ENCODE assay signal across 8 mouse cellular contexts in genomic region chr13:54955695-54956471, GRCm38 (mm10). TPM values are rescaled to one million over a fixed set of nuclear protein-coding genes. Genes with fewer than 3 reads are reported as not detected.
DNase-seq lines count a peak whose midpoint lies in the region; ATAC-seq and TF ChIP-seq lines count a peak whose summit lies in the region.

No protein-coding gene starts in this region.

- TF ChIP-seq CTCF in layer of hippocampus, adult 2 months (conservative IDR thresholded peaks at IDR 0.05), result no peak
- TF ChIP-seq CTCF in bone marrow macrophage, adult 2 months (IDR thresholded peaks at IDR 0.05; ENCODE audit: low read depth, low read length), result no peak
- no peak for TF ChIP-seq CTCF in kidney, adult 2 months (conservative IDR thresholded peaks at IDR 0.05; ENCODE audit: insufficient read depth, insufficient read length, low read depth, low read length)

- ATAC-seq in lung, embryonic 15.5 days (ENCODE audit: borderline replicate concordance, extremely low read depth, low FRiP score, low TSS enrichment), result peak; percentile 60; the same call in 1 of the 2 replicates

- intact Hi-C loops in gastrocnemius, postnatal 14 days (cut with DNase I; ENCODE audit: low total_unique reads), result no loop called here

- peak overlapping the region; percentile 97 for H3K4me2 ChIP-seq in lung, embryonic 15.5 days

- no peaks in the 10 kb centered on the region for H3K36me3 ChIP-seq in kidney, adult 2 months (ENCODE audit: control insufficient read depth, insufficient read depth, low read length)
- no peaks in the 10 kb centered on the region for H3K36me3 ChIP-seq in lung, embryonic 15.5 days

- DNase-seq in layer of hippocampus, adult 2 months (ENCODE audit: low spot score in 2 of 2), result no peak
- DNase-seq in layer of hippocampus, adult 9-10 months (ENCODE audit: low spot score), result no peak
- DNase-seq in gastrocnemius, postnatal 14 days, result peak; percentile 33
- DNase-seq in kidney, adult 2 months, result peak; percentile 24
- peak; percentile 73 for DNase-seq in retina, adult 2 months (ENCODE audit: low read depth, low spot score)
- DNase-seq in layer of hippocampus, adult 11-12 months (ENCODE audit: low spot score), result no peak

- H3K9ac ChIP-seq in lung, embryonic 15.5 days, result peak overlapping the region; percentile 46

- no peak for TF ChIP-seq POLR2A in bone marrow macrophage, adult 2 months (IDR thresholded peaks at IDR 0.05; ENCODE audit: borderline replicate concordance, low read depth, low read length)
- no peak for TF ChIP-seq POLR2A in kidney, adult 2 months (IDR thresholded peaks at IDR 0.05; ENCODE audit: low read depth, low read length)

- WGBS in kidney, adult 2 months, result 1% methylated on average over 61 of the region's 61 CpGs
- under 1% methylated on average over 61 of the region's 61 CpGs for WGBS in lung, embryonic 15.5 days

- H3K4me3 ChIP-seq in layer of hippocampus, adult 2 months, result peak overlapping the region; percentile 57
- H3K4me3 ChIP-seq in bone marrow macrophage, adult 2 months (ENCODE audit: insufficient read depth, low read length), result peak overlapping the region; percentile 49
- peak overlapping the region; percentile 39 for H3K4me3 ChIP-seq in kidney, adult 2 months (ENCODE audit: insufficient read depth, low read depth, low read length)
- H3K4me3 ChIP-seq in lung, embryonic 15.5 days, result peak overlapping the region; percentile 54

- no peaks in the 10 kb centered on the region for H3K4me1 ChIP-seq in bone marrow macrophage, adult 2 months (ENCODE audit: control insufficient read depth, insufficient read depth, low read length)
- H3K4me1 ChIP-seq in kidney, adult 2 months (ENCODE audit: control insufficient read depth, insufficient read depth, low read length), result no peaks in the 10 kb centered on the region
- H3K4me1 ChIP-seq in lung, embryonic 15.5 days, result peaks cover 11% of the 10 kb centered on the region

- H3K9me3 ChIP-seq in lung, embryonic 15.5 days, result no peaks in the 10 kb centered on the region

- peak overlapping the region; percentile 77 for H3K27ac ChIP-seq in layer of hippocampus, adult 2 months
- no peak overlapping the region for H3K27ac ChIP-seq in bone marrow macrophage, adult 2 months (ENCODE audit: insufficient read depth, low read depth, low read length)
- no peak overlapping the region for H3K27ac ChIP-seq in kidney, adult 2 months (ENCODE audit: insufficient read depth, low read depth, low read length)
- H3K27ac ChIP-seq in lung, embryonic 15.5 days, result no peak overlapping the region

- no peaks in the 10 kb centered on the region for H3K27me3 ChIP-seq in kidney, adult 2 months (replicated peaks; ENCODE audit: control insufficient read depth, insufficient read depth, low read length)
- peaks cover 44% of the 10 kb centered on the region for H3K27me3 ChIP-seq in lung, embryonic 15.5 days

RNA-seq across cellular contexts. Expression of gene Unc5a, which starts 6.7 kb away (rescaled TPM):
- 100 to 1,000 TPM; 146 to 148 TPM for total RNA-seq in layer of hippocampus, adult 2 months (2021)
- polyA plus RNA-seq in bone marrow macrophage, adult 2 months (2012; ENCODE audit: insufficient read depth, insufficient read length, missing spikeins), result 0.60 TPM in 1 of 2 replicates, not detected in the other
- total RNA-seq in gastrocnemius, postnatal 14 days (2021), result 1 to 10 TPM; 3.5 to 4.2 TPM
- 3.1 and 3.3 TPM in 2 replicates for polyA plus RNA-seq in kidney, adult 2 months (2012; rRNA removed)
- polyA plus RNA-seq in lung, embryonic 15.5 days (2015; fragmentation: Nextera tagmentation; extraction: Ambion mirVana), result 4.2 and 5.0 TPM in 2 replicates

Comparison
In these comparisons a context has a peak if more than half of its experiments do, and no peak if none do; other contexts are left out.
1. DNase-seq: peak in gastrocnemius, postnatal 14 days (single experiment), kidney, adult 2 months (single experiment) and retina, adult 2 months (single experiment); none in layer of hippocampus, adult 2 months (0 of 2), layer of hippocampus, adult 9-10 months (single experiment) and layer of hippocampus, adult 11-12 months (single experiment).
2. Peak in every context shown above with its lines, with median percentiles within 50 percentile points of each other: H3K4me3 ChIP-seq.